Mouse (Mus musculus): ENCODE measurements around the gene Pias1. TPM values are rescaled to one million over a fixed set of nuclear protein-coding genes. Genes with fewer than 3 reads are reported as not detected.
"Not testable (repeated sequence)": the region's sequence is repeated elsewhere in the genome, so short reads cannot be mapped to it uniquely, and the experiment has no call there.

The Pias1 gene
- polyA plus RNA-seq, 1 experiment from 2014 or later: 53.8 TPM

DNA sequence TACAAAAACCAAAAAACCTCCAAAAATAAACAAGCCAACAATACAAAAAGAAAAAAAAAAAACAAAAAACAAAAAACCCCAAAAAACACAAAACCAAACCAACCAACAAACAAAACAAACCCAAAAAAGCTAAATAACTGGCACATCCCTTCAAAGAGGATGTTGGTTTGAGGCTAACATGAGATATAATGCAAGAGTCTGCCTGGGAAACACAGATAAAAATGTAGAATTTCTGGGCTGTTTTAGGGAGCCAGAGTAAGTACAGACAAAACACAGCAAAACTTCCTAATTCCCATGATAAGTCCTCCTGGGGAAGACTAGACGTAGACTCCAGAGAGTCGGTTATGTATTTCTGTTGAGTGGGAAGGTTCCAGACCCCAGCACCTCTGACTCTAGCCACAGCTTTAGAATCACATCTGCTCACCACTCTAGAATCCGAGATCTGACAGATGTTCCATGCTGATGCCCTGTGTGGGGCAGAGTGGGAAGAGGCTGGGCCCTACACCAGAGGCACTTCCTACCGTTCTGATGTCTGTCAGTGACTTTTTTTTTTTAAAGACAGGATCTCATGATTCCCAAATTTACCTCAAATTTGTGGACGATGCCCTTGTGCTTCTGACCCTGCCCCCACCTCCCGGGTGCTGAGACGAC lies 110.6 kb downstream of the Pias1 start:
- H3K4me3 ChIP-seq (replicated peaks; ENCODE audit: low read length): no peak overlapping the region
- ATAC-seq (ENCODE audit: insufficient read depth, low FRiP score): no peak
- H3K27me3 ChIP-seq (ENCODE audit: control insufficient read depth, insufficient read depth, low read length): no peaks in the 10 kb centered on the region
- H3K4me1 ChIP-seq (ENCODE audit: control insufficient read depth, insufficient read depth, low read length): peaks cover 10% of the 10 kb centered on the region; the same call in 1 of the 2 replicates
- WGBS: 79% methylated on average over 7 of the region's 7 CpGs
- no peak overlapping the region for H3K9ac ChIP-seq (ENCODE audit: low read length)
- H3K9me3 ChIP-seq (replicated peaks; ENCODE audit: control insufficient read depth, low read length): no peaks in the 10 kb centered on the region
- H3K27ac ChIP-seq (ENCODE audit: low read length): no peak overlapping the region
- H3K36me3 ChIP-seq (ENCODE audit: control insufficient read depth, insufficient read depth, low read length): no peaks in the 10 kb centered on the region; the same call in 1 of the 2 replicates
- H3K4me2 ChIP-seq (ENCODE audit: low read depth, low read length): no peak overlapping the region

GRCm38 (mm10) chr9:62870728-62871127 lies 117.0 kb downstream of the Pias1 start:
- Histone ChIP-seq H3K4me2 (ENCODE audit: low read depth, low read length) (no peak overlapping the region), H3K4me3 (replicated peaks; ENCODE audit: low read length) (no peak overlapping the region), H3K4me1 (ENCODE audit: control insufficient read depth, insufficient read depth, low read length) (peaks cover 5% of the 10 kb centered on the region; the same call in 1 of the 2 replicates), H3K9ac (ENCODE audit: low read length) (no peak overlapping the region), H3K9me3 (replicated peaks; ENCODE audit: control insufficient read depth, low read length) (no peaks in the 10 kb centered on the region), H3K27me3 (ENCODE audit: control insufficient read depth, insufficient read depth, low read length) (no peaks in the 10 kb centered on the region), H3K27ac (ENCODE audit: low read length) (no peak overlapping the region), H3K36me3 (ENCODE audit: control insufficient read depth, insufficient read depth, low read length) (no peaks in the 10 kb centered on the region)
- no peak for ATAC-seq (ENCODE audit: insufficient read depth, low FRiP score)

GRCm38 (mm10) chr9:62869236-62869635 lies 118.5 kb downstream of the Pias1 start:
- WGBS: 96% methylated on average over 4 of the region's 4 CpGs
- H3K27ac ChIP-seq (ENCODE audit: low read length); H3K4me3 ChIP-seq (replicated peaks; ENCODE audit: low read length); H3K4me1 ChIP-seq (ENCODE audit: control insufficient read depth, insufficient read depth, low read length); ATAC-seq (ENCODE audit: insufficient read depth, low FRiP score); H3K27me3 ChIP-seq (ENCODE audit: control insufficient read depth, insufficient read depth, low read length); H3K9me3 ChIP-seq (replicated peaks; ENCODE audit: control insufficient read depth, low read length); H3K4me2 ChIP-seq (ENCODE audit: low read depth, low read length); H3K9ac ChIP-seq (ENCODE audit: low read length); H3K36me3 ChIP-seq (ENCODE audit: control insufficient read depth, insufficient read depth, low read length): not testable (repeated sequence)

GRCm38 (mm10) chr9:62860866-62861265 lies 126.9 kb downstream of the Pias1 start:
- Histone ChIP-seq H3K4me3 (replicated peaks; ENCODE audit: low read length) (no peak overlapping the region), H3K27ac (ENCODE audit: low read length) (no peak overlapping the region), H3K4me2 (ENCODE audit: low read depth, low read length) (no peak overlapping the region), H3K36me3 (ENCODE audit: control insufficient read depth, insufficient read depth, low read length) (no peaks in the 10 kb centered on the region), H3K9ac (ENCODE audit: low read length) (no peak overlapping the region), H3K9me3 (replicated peaks; ENCODE audit: control insufficient read depth, low read length) (no peaks in the 10 kb centered on the region), H3K27me3 (ENCODE audit: control insufficient read depth, insufficient read depth, low read length) (no peaks in the 10 kb centered on the region), H3K4me1 (ENCODE audit: control insufficient read depth, insufficient read depth, low read length) (peaks cover 31% of the 10 kb centered on the region)
- no peak for ATAC-seq (ENCODE audit: insufficient read depth, low FRiP score)
- 70% methylated on average over 4 of the region's 4 CpGs for WGBS

DNA sequence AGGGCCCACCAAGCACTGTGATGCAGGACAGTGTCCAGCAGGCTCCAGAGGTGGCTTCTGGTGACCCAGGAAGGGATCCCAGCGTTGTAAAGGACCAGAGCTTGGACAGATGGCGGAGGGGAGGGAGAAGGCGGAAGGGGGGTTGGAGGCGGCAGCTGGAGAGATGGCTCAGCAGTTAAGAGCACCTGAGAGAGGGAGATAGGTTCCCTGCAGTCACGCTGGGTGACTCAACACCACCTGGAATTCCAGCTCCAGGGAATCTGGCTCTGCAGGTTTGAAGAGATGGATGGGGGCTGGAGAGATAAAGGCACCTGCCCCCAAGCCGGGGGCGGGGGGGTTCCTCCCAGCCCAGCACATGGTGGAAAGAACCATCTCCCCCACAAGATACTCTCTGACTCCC lies 127.6 kb downstream of the Pias1 start:
- H3K9ac ChIP-seq (ENCODE audit: low read length); H3K36me3 ChIP-seq (ENCODE audit: control insufficient read depth, insufficient read depth, low read length); H3K9me3 ChIP-seq (replicated peaks; ENCODE audit: control insufficient read depth, low read length); H3K27ac ChIP-seq (ENCODE audit: low read length); H3K4me2 ChIP-seq (ENCODE audit: low read depth, low read length); H3K27me3 ChIP-seq (ENCODE audit: control insufficient read depth, insufficient read depth, low read length); H3K4me3 ChIP-seq (replicated peaks; ENCODE audit: low read length); ATAC-seq (ENCODE audit: insufficient read depth, low FRiP score): not testable (repeated sequence)
- H3K4me1 ChIP-seq (ENCODE audit: control insufficient read depth, insufficient read depth, low read length): peaks cover 31% of the 10 kb centered on the region
- 55% methylated on average over 6 of the region's 7 CpGs for WGBS

DNA sequence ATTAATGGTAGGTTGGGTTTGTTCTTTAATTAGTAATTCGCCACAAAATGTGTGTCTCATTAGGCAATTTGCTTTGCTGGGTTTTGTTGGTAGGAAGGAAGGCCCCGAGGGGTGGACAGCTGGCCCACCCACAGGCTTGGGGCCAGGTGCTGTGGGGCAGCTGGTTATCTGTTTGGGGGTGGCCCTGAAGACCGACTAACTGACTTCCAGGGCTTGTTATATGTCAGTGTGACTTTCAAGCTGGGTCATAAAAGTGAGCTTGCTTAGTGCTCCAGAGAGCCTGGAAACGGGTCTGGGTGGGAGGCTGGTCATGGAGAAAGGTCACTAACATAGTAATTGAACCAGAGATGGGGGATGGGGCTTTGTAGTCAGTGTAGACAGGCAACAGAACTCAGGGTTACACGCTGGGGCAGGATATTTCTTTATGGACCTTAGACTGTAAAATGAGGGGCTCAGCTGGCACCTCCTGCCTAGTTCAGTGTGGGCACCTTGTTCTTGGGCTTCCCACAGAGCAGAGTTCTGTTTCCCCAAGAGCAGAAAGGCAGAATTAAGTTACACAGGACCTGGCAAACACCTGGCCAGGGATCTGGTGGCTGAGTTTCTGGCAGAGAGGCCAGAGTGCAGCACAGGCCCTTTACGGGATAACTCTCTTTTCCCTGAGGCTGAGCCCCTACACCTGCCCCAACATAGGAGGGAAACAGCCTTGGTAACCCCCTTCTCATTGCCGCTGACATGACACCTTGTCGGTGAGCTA lies 129.3 kb downstream of the Pias1 start:
- no peak for ATAC-seq (ENCODE audit: insufficient read depth, low FRiP score)
- 47% methylated on average over 8 of the region's 8 CpGs for WGBS

GRCm38 (mm10) chr9:62857719-62858261 lies 129.9 kb downstream of the Pias1 start, which contains the start of gene Calml4:
Gene Calml4, plus strand, starts transcription at chr9:62858080.
- Histone ChIP-seq H3K36me3 (ENCODE audit: control insufficient read depth, insufficient read depth, low read length) (no peaks in the 10 kb centered on the region), H3K9ac (ENCODE audit: low read length) (peak within 1 kb of the TSS; percentile 65), H3K4me3 (replicated peaks; ENCODE audit: low read length) (peak within 1 kb of the TSS; percentile 38), H3K4me2 (ENCODE audit: low read depth, low read length) (peak within 1 kb of the TSS; percentile 54), H3K9me3 (replicated peaks; ENCODE audit: control insufficient read depth, low read length) (no peaks in the 10 kb centered on the region), H3K27ac (ENCODE audit: low read length) (peak within 1 kb of the TSS; percentile 84), H3K4me1 (ENCODE audit: control insufficient read depth, insufficient read depth, low read length) (peaks cover 37% of the 10 kb centered on the region), H3K27me3 (ENCODE audit: control insufficient read depth, insufficient read depth, low read length) (no peaks in the 10 kb centered on the region)
- ATAC-seq (ENCODE audit: insufficient read depth, low FRiP score): peak; percentile 79
- 24% methylated on average over 20 of the region's 20 CpGs for WGBS

More for the DNA sequence above, 129.3 kb downstream of the Pias1 start:
- H3K27me3 ChIP-seq (ENCODE audit: control insufficient read depth, insufficient read depth, low read length): no peaks in the 10 kb centered on the region
- peaks cover 37% of the 10 kb centered on the region for H3K4me1 ChIP-seq (ENCODE audit: control insufficient read depth, insufficient read depth, low read length)
- H3K36me3 ChIP-seq (ENCODE audit: control insufficient read depth, insufficient read depth, low read length): no peaks in the 10 kb centered on the region
- H3K4me2 ChIP-seq (ENCODE audit: low read depth, low read length): peak overlapping the region; percentile 54
- peak overlapping the region; percentile 65 for H3K9ac ChIP-seq (ENCODE audit: low read length)
- H3K4me3 ChIP-seq (replicated peaks; ENCODE audit: low read length): peak overlapping the region; percentile 38
- H3K9me3 ChIP-seq (replicated peaks; ENCODE audit: control insufficient read depth, low read length): no peaks in the 10 kb centered on the region
- peak overlapping the region; percentile 84 for H3K27ac ChIP-seq (ENCODE audit: low read length)

DNA sequence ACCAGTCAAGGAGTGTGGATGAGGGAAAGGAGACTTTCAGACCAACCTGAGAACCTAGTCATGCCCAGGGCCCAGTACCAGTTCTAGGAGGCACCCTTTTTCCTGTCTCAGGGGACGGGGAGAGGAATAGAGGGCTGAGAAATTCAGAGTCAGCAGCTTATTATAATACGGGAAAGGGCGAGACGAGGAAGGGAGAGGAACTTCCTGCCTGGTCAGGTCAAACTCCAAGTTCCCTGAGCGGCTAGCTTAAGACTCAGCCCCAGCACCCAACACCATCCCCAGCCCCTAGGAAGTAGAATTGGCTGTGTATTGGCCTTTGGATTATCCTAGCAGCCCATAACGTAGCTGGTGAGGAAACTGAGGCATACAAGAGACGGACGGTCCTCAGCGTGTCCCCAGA lies 130.5 kb downstream of the Pias1 start:
- Histone ChIP-seq H3K27ac (ENCODE audit: low read length) (peak overlapping the region; percentile 84), H3K27me3 (ENCODE audit: control insufficient read depth, insufficient read depth, low read length) (no peaks in the 10 kb centered on the region), H3K4me1 (ENCODE audit: control insufficient read depth, insufficient read depth, low read length) (peaks cover 37% of the 10 kb centered on the region), H3K36me3 (ENCODE audit: control insufficient read depth, insufficient read depth, low read length) (no peaks in the 10 kb centered on the region), H3K4me2 (ENCODE audit: low read depth, low read length) (peak overlapping the region; percentile 54), H3K4me3 (replicated peaks; ENCODE audit: low read length) (peak overlapping the region; percentile 38; the same call in 1 of the 2 replicates), H3K9ac (ENCODE audit: low read length) (peak overlapping the region; percentile 65), H3K9me3 (replicated peaks; ENCODE audit: control insufficient read depth, low read length) (no peaks in the 10 kb centered on the region)
- ATAC-seq (ENCODE audit: insufficient read depth, low FRiP score): peak; percentile 43
- 55% methylated on average over 9 of the region's 9 CpGs for WGBS

GRCm38 (mm10) chr9:62854483-62854882 lies 133.2 kb downstream of the Pias1 start:
- Histone ChIP-seq H3K4me1 (ENCODE audit: control insufficient read depth, insufficient read depth, low read length) (peaks cover 28% of the 10 kb centered on the region), H3K36me3 (ENCODE audit: control insufficient read depth, insufficient read depth, low read length) (no peaks in the 10 kb centered on the region; the same call in 1 of the 2 replicates), H3K27ac (ENCODE audit: low read length) (no peak overlapping the region; the same call in 1 of the 2 replicates), H3K9ac (ENCODE audit: low read length) (peak overlapping the region; percentile 29), H3K4me2 (ENCODE audit: low read depth, low read length) (no peak overlapping the region), H3K4me3 (replicated peaks; ENCODE audit: low read length) (no peak overlapping the region), H3K27me3 (ENCODE audit: control insufficient read depth, insufficient read depth, low read length) (no peaks in the 10 kb centered on the region), H3K9me3 (replicated peaks; ENCODE audit: control insufficient read depth, low read length) (no peaks in the 10 kb centered on the region)
- ATAC-seq (ENCODE audit: insufficient read depth, low FRiP score): no peak
- 37% methylated on average over 4 of the region's 4 CpGs for WGBS

Measured in stomach, embryonic 16.5 days (tissue).